Comparison of ENCODE assay signal across 23 mouse cellular contexts in the genomic region with DNA sequence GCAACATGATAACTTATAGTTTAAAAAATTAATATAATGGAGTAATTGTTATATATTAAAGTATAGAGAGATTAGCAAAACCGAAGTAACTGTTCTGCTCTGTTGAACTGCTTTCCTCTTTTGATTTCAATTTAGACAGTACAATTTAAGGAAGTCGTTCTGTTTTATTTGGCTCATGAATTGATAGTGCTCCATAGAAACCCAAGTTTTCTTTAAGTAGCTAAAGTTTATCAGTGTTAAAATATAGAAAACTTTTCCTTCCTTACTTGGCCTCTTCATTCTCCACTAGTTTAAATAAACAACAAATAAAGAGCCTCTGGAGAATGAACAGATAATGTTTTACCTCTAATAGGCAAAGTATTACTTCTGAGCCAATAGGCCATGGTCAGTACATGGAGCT. TPM values are rescaled to one million over a fixed set of nuclear protein-coding genes. Genes with fewer than 3 reads are reported as not detected.
DNase-seq lines count a peak whose midpoint lies in the region; ATAC-seq and TF ChIP-seq lines count a peak whose summit lies in the region.
"Had no signal": no experiment of that assay in that cellular context is flagged by ENCODE, and none has a peak within 500 bp of the region (broad histone marks: within the 10 kb centered on the region; RNA-seq: fewer than 3 reads in every experiment).

No protein-coding gene starts in this region.

- no peaks in the 10 kb centered on the region for H3K9me3 ChIP-seq in heart, embryonic 13.5 days
- no peaks in the 10 kb centered on the region for H3K9me3 ChIP-seq in hindbrain, embryonic 15.5 days
- H3K9me3 ChIP-seq in hindbrain, embryonic 10.5 days = no peaks in the 10 kb centered on the region
- no peaks in the 10 kb centered on the region for H3K9me3 ChIP-seq in midbrain, embryonic 15.5 days
- H3K9me3 ChIP-seq in midbrain, postnatal 0 days (ENCODE audit: low read length) = no peaks in the 10 kb centered on the region
- H3K9me3 ChIP-seq: embryonic facial prominence, embryonic 15.5 days; forebrain, embryonic 10.5 days; forebrain, embryonic 15.5 days had no signal

- H3K4me2 ChIP-seq in heart, embryonic 13.5 days = peak overlapping the region; percentile 79
- peak overlapping the region; percentile 72; the same call in 1 of the 2 replicates for H3K4me2 ChIP-seq in hindbrain, embryonic 15.5 days
- H3K4me2 ChIP-seq in midbrain, embryonic 15.5 days = peak overlapping the region; percentile 67
- no peak overlapping the region for H3K4me2 ChIP-seq in midbrain, postnatal 0 days (ENCODE audit: low read depth, low read length, poor library complexity, severe bottlenecking)
- H3K4me2 ChIP-seq in myocyte (ENCODE audit: low read depth) = no peak overlapping the region
- H3K4me2 ChIP-seq: embryonic facial prominence, embryonic 15.5 days had no signal

- H3ac ChIP-seq in myocyte (ENCODE audit: control insufficient read depth, insufficient read length) = no peak overlapping the region

- no peaks in the 10 kb centered on the region for H3K27me3 ChIP-seq in heart, embryonic 13.5 days (replicated peaks)
- no peaks in the 10 kb centered on the region for H3K27me3 ChIP-seq in hindbrain, embryonic 15.5 days
- H3K27me3 ChIP-seq in hindbrain, embryonic 10.5 days (ENCODE audit: insufficient read depth, poor library complexity, severe bottlenecking) = no peaks in the 10 kb centered on the region
- H3K27me3 ChIP-seq in midbrain, embryonic 15.5 days (replicated peaks) = no peaks in the 10 kb centered on the region
- H3K27me3 ChIP-seq in midbrain, postnatal 0 days (ENCODE audit: insufficient read depth, low read length) = no peaks in the 10 kb centered on the region
- no peaks in the 10 kb centered on the region for H3K27me3 ChIP-seq in myocyte (ENCODE audit: control insufficient read depth, insufficient read depth, insufficient read length)
- H3K27me3 ChIP-seq: CH12.LX; embryonic facial prominence, embryonic 15.5 days; forebrain, embryonic 15.5 days had no signal

- TF ChIP-seq POLR2A in myocyte (IDR thresholded peaks at IDR 0.05; ENCODE audit: insufficient read length, low read depth) = no peak

- no peaks in the 10 kb centered on the region for H3K36me3 ChIP-seq in heart, embryonic 13.5 days
- no peaks in the 10 kb centered on the region for H3K36me3 ChIP-seq in hindbrain, embryonic 15.5 days
- H3K36me3 ChIP-seq in hindbrain, embryonic 10.5 days = no peaks in the 10 kb centered on the region
- no peaks in the 10 kb centered on the region for H3K36me3 ChIP-seq in midbrain, embryonic 15.5 days (replicated peaks)
- H3K36me3 ChIP-seq in midbrain, postnatal 0 days (ENCODE audit: insufficient read depth, low read length) = no peaks in the 10 kb centered on the region
- no peaks in the 10 kb centered on the region for H3K36me3 ChIP-seq in myocyte (ENCODE audit: control insufficient read depth, insufficient read depth)
- H3K36me3 ChIP-seq: embryonic facial prominence, embryonic 15.5 days; forebrain, embryonic 10.5 days; forebrain, embryonic 15.5 days had no signal

- WGBS in heart, embryonic 13.5 days = 49% methylated on average over 2 of the region's 2 CpGs
- WGBS in hindbrain, embryonic 15.5 days = 84% methylated on average over 2 of the region's 2 CpGs
- WGBS in hindbrain, embryonic 10.5 days = 91% methylated on average over 2 of the region's 2 CpGs
- 85% methylated on average over 2 of the region's 2 CpGs for whole genome bisulfite sequencing in midbrain, embryonic 15.5 days
- WGBS in midbrain, postnatal 0 days = 80% methylated on average over 2 of the region's 2 CpGs

- H3K9ac ChIP-seq in heart, embryonic 13.5 days = no peak overlapping the region
- H3K9ac ChIP-seq in hindbrain, embryonic 15.5 days = no peak overlapping the region
- no peak overlapping the region for H3K9ac ChIP-seq in midbrain, embryonic 15.5 days
- no peak overlapping the region for H3K9ac ChIP-seq in midbrain, postnatal 0 days (replicated peaks; ENCODE audit: low read length, poor library complexity, severe bottlenecking)
- H3K9ac ChIP-seq: embryonic facial prominence, embryonic 15.5 days had no signal

- H3K27ac ChIP-seq in heart, embryonic 13.5 days (replicated peaks) = no peak overlapping the region
- H3K27ac ChIP-seq in hindbrain, embryonic 15.5 days (replicated peaks) = no peak overlapping the region
- H3K27ac ChIP-seq in hindbrain, embryonic 10.5 days = no peak overlapping the region
- H3K27ac ChIP-seq in midbrain, embryonic 15.5 days = no peak overlapping the region
- no peak overlapping the region for H3K27ac ChIP-seq in midbrain, postnatal 0 days (ENCODE audit: low read depth, low read length)
- H3K27ac ChIP-seq: embryonic facial prominence, embryonic 15.5 days; forebrain, embryonic 10.5 days; forebrain, embryonic 15.5 days had no signal

- H3K79me2 ChIP-seq in myocyte (ENCODE audit: control insufficient read depth, insufficient read depth) = peaks cover 63% of the 10 kb centered on the region

- peaks cover 25% of the 10 kb centered on the region for H3K4me1 ChIP-seq in heart, embryonic 13.5 days
- peaks cover 20% of the 10 kb centered on the region for H3K4me1 ChIP-seq in hindbrain, embryonic 15.5 days (replicated peaks)
- peaks cover 26% of the 10 kb centered on the region for H3K4me1 ChIP-seq in hindbrain, embryonic 10.5 days (replicated peaks)
- H3K4me1 ChIP-seq in midbrain, embryonic 15.5 days = peaks cover 20% of the 10 kb centered on the region
- peaks cover 6% of the 10 kb centered on the region; the same call in 1 of the 2 replicates for H3K4me1 ChIP-seq in midbrain, postnatal 0 days (ENCODE audit: insufficient read depth, low read length)

- no peak for DNase-seq in heart, adult 8-10 months (ENCODE audit: low spot score)
- DNase-seq in hindbrain, embryonic 10.5 days (ENCODE audit: low spot score) = no peak
- DNase-seq in midbrain, postnatal 0 days (ENCODE audit: low spot score) = no peak
- DNase-seq: adrenal gland, postnatal 10 days; cerebellum, adult 11 months; cerebellum, adult 8-10 months; cerebellum, postnatal 14 days; embryo, embryonic 11 days; gastrocnemius, postnatal 10 days; heart, adult 2 months; kidney, adult 8-10 months had no signal

- no peak for TF ChIP-seq CTCF in midbrain, postnatal 0 days (IDR thresholded peaks at IDR 0.05)

- ATAC-seq in heart, embryonic 13.5 days (ENCODE audit: extremely low read depth, insufficient number of reproducible peaks, low FRiP score, low TSS enrichment) = no peak
- no peak for ATAC-seq in hindbrain, embryonic 15.5 days (ENCODE audit: low FRiP score, low read depth)
- ATAC-seq in midbrain, embryonic 15.5 days (replicated peaks) = no peak
- no peak for ATAC-seq in midbrain, postnatal 0 days (ENCODE audit: low FRiP score)
- ATAC-seq: forebrain, embryonic 15.5 days; intestine, embryonic 16.5 days had no signal

- H3K4me3 ChIP-seq in heart, embryonic 13.5 days = peak overlapping the region; percentile 92
- no peak overlapping the region for H3K4me3 ChIP-seq in hindbrain, embryonic 15.5 days
- H3K4me3 ChIP-seq in hindbrain, embryonic 10.5 days = no peak overlapping the region
- H3K4me3 ChIP-seq in midbrain, embryonic 15.5 days = no peak overlapping the region
- H3K4me3 ChIP-seq in midbrain, postnatal 0 days (ENCODE audit: low read depth, low read length) = no peak overlapping the region
- peak overlapping the region; percentile 79 for H3K4me3 ChIP-seq in myocyte
- H3K4me3 ChIP-seq: heart, adult 2 months had no signal

TF ChIP-seq in myocyte, 11 proteins besides CTCF, POLR2A, EP300 and RAD21 (continues in another document):
- TF ChIP-seq SRF (IDR thresholded peaks at IDR 0.05; ENCODE audit: control insufficient read depth, insufficient read length, low read depth) (no peak), TCF12 (IDR thresholded peaks at IDR 0.05; ENCODE audit: insufficient read depth, poor library complexity, severe bottlenecking) (no peak), MAX (IDR thresholded peaks at IDR 0.05; ENCODE audit: low read depth) (no peak), MYOG (IDR thresholded peaks at IDR 0.05; ENCODE audit: control insufficient read depth in 1 of 3, insufficient read depth in 1 of 3, insufficient read length in 2 of 3, low read depth in 2 of 3) (no peak), CEBPB (IDR thresholded peaks at IDR 0.05; ENCODE audit: insufficient read depth, poor library complexity, severe bottlenecking) (no peak), MYOD1 (IDR thresholded peaks at IDR 0.05; ENCODE audit: control insufficient read depth in 1 of 3, insufficient read length in 2 of 3, low read depth in 2 of 3) (no peak)

RNA-seq across cellular contexts. Expression of gene Nmt2, which starts 2.2 kb away (rescaled TPM):
- 32.1 and 36.3 TPM in 2 replicates for polyA plus RNA-seq in heart, embryonic 13.5 days (2015; fragmentation: Nextera tagmentation; extraction: Ambion mirVana)
- total RNA-seq in heart, adult 8-10 months (2022) = 1 to 10 TPM; 7.2 to 9.2 (median 7.6) TPM
- 101 and 109 TPM in 2 replicates for polyA plus RNA-seq in hindbrain, embryonic 15.5 days (2015; fragmentation: Nextera tagmentation; extraction: Ambion mirVana)
- 57.5 and 65.1 TPM in 2 replicates for polyA plus RNA-seq in hindbrain, embryonic 10.5 days (2016; fragmentation: Nextera tagmentation; extraction: Ambion mirVana)
- 110 and 115 TPM in 2 replicates for polyA plus RNA-seq in midbrain, embryonic 15.5 days (2015; fragmentation: Nextera tagmentation; extraction: Ambion mirVana)
- total RNA-seq in midbrain, postnatal 0 days (2014; rRNA removed) = 79.9 and 90.9 TPM in 2 replicates
- polyA plus RNA-seq in midbrain, postnatal 0 days (2015; fragmentation: Nextera tagmentation; extraction: Ambion mirVana) = 107 and 108 TPM in 2 replicates
- 14.5 TPM for polyA plus RNA-seq in myocyte (2012; fragmentation: generic; extraction: Trizol)

RNA-seq across cellular contexts. Expression of gene Rpp38, which starts 46.2 kb away (rescaled TPM):
- 10.2 and 13.8 TPM in 2 replicates for polyA plus RNA-seq in heart, embryonic 13.5 days (2015; fragmentation: Nextera tagmentation; extraction: Ambion mirVana)
- total RNA-seq in heart, adult 8-10 months (2022) = 1 to 10 TPM; 4.6 to 6.3 (median 5.3) TPM
- polyA plus RNA-seq in hindbrain, embryonic 15.5 days (2015; fragmentation: Nextera tagmentation; extraction: Ambion mirVana) = 11.1 and 12.1 TPM in 2 replicates
- 17.0 and 22.1 TPM in 2 replicates for polyA plus RNA-seq in hindbrain, embryonic 10.5 days (2016; fragmentation: Nextera tagmentation; extraction: Ambion mirVana)
- 9.7 and 10.9 TPM in 2 replicates for polyA plus RNA-seq in midbrain, embryonic 15.5 days (2015; fragmentation: Nextera tagmentation; extraction: Ambion mirVana)
- total RNA-seq in midbrain, postnatal 0 days (2014; rRNA removed) = 6.0 and 8.5 TPM in 2 replicates
- 7.3 TPM in 2 replicates for polyA plus RNA-seq in midbrain, postnatal 0 days (2015; fragmentation: Nextera tagmentation; extraction: Ambion mirVana)
- 11.3 TPM for polyA plus RNA-seq in myocyte (2012; fragmentation: generic; extraction: Trizol)

RNA-seq across cellular contexts. Expression of gene Acbd7, which starts 49.7 kb away (rescaled TPM):
- 0.82 and 1.0 TPM in 2 replicates for polyA plus RNA-seq in heart, embryonic 13.5 days (2015; fragmentation: Nextera tagmentation; extraction: Ambion mirVana)
- 1 to 10 TPM in 3 of 4 experiments, under 1 TPM in 1; 0.95 to 2.4 (median 1.5) TPM for total RNA-seq in heart, adult 8-10 months (2022)
- polyA plus RNA-seq in hindbrain, embryonic 15.5 days (2015; fragmentation: Nextera tagmentation; extraction: Ambion mirVana) = 3.6 and 4.2 TPM in 2 replicates
- 0.67 TPM in 1 of 2 replicates, not detected in the other for polyA plus RNA-seq in hindbrain, embryonic 10.5 days (2016; fragmentation: Nextera tagmentation; extraction: Ambion mirVana)
- 1.6 and 2.8 TPM in 2 replicates for polyA plus RNA-seq in midbrain, embryonic 15.5 days (2015; fragmentation: Nextera tagmentation; extraction: Ambion mirVana)
- total RNA-seq in midbrain, postnatal 0 days (2014; rRNA removed) = 1.5 TPM in 1 of 2 replicates, not detected in the other
- 10.5 and 12.3 TPM in 2 replicates for polyA plus RNA-seq in midbrain, postnatal 0 days (2015; fragmentation: Nextera tagmentation; extraction: Ambion mirVana)
- polyA plus RNA-seq in myocyte (2012; fragmentation: generic; extraction: Trizol) = 0.10 TPM
- total RNA-seq: adrenal gland, postnatal 4 days; hematopoietic stem cell, adult 5-6 weeks had no signal
- polyA plus RNA-seq: erythroblast, embryonic 14.5 days; forebrain, embryonic 10.5 days; heart, adult 2 months had no signal

Comparison
In these comparisons a context has a peak if more than half of its experiments do, and no peak if none do; other contexts are left out.
1. H3K4me2 ChIP-seq: peak in heart, embryonic 13.5 days (single experiment), hindbrain, embryonic 15.5 days (single experiment) and midbrain, embryonic 15.5 days (single experiment); none in midbrain, postnatal 0 days (single experiment) and myocyte (single experiment).
2. H3K4me3 ChIP-seq: peak in heart, embryonic 13.5 days (single experiment) and myocyte (single experiment); none in hindbrain, embryonic 15.5 days (single experiment), hindbrain, embryonic 10.5 days (single experiment), midbrain, embryonic 15.5 days (single experiment) and midbrain, postnatal 0 days (single experiment).